Mouse (Mus musculus) forebrain, embryonic 16.5 days (tissue): ENCODE measurements at regions not wholly inside any gene's neighbourhood (a gene's known extent, or its start where the extent isn't known, plus 50 kb on each side); places are given as distances from the start of the nearest gene placed in this dataset.

Experiments
- ATAC-seq: fragments of 200-750 bp; cut with Nextera tagmentation; 2 replicates; pipeline ENCODE4 v1.8.0; 2017; ENCODE audit warnings: mild to moderate bottlenecking, moderate library complexity
- H3K27ac ChIP-seq: fragments of 300-500 bp; sonication (generic); 2 replicates; pipeline ENCODE4 v1.5.1; 2014; ENCODE audit warnings: low read length, control low read depth
- H3K27me3 ChIP-seq: fragments of 300-500 bp; sonication (generic); replicated peaks from 2 replicates; pipeline ENCODE4 v1.6.1; 2014; ENCODE audit warnings: low read length; ENCODE audit not compliant: control insufficient read depth, insufficient read depth
- H3K36me3 ChIP-seq: fragments of 300-500 bp; sonication (generic); 2 replicates; pipeline ENCODE4 v1.6.1; 2014; ENCODE audit not compliant: control insufficient read depth, insufficient read depth
- H3K4me1 ChIP-seq: fragments of 300-500 bp; sonication (generic); replicated peaks from 2 replicates; pipeline ENCODE4 v1.6.1; 2014; ENCODE audit warnings: low read length; ENCODE audit not compliant: control insufficient read depth, insufficient read depth
- H3K4me2 ChIP-seq: fragments of 300-500 bp; sonication (generic); 2 replicates; pipeline ENCODE4 v1.6.1; 2014; ENCODE audit warnings: mild to moderate bottlenecking, low read length, control low read depth
- H3K4me3 ChIP-seq: fragments of 300-500 bp; sonication (generic); replicated peaks from 2 replicates; pipeline ENCODE4 v1.5.1; 2014; ENCODE audit warnings: mild to moderate bottlenecking, low read length, control low read depth
- H3K9ac ChIP-seq: fragments of 300-500 bp; sonication (generic); replicated peaks from 2 replicates; pipeline ENCODE4 v1.6.1; 2014; ENCODE audit warnings: low read depth, low read length, control low read depth
- H3K9me3 ChIP-seq: fragments of 300-500 bp; sonication (generic); 2 replicates; pipeline ENCODE4 v1.6.1; 2016; ENCODE audit warnings: low read length; ENCODE audit not compliant: control insufficient read depth
- WGBS: fragments of 180-500 bp; shearing (Covaris S2); extraction: QIAGEN DNeasy Blood & Tissue Kit; methylation state at CpG from one replicate; pipeline ENCODE4 v1.1.7; 2014; 5-methylcytosine and 5-hydroxymethylcytosine counted together

DNA sequence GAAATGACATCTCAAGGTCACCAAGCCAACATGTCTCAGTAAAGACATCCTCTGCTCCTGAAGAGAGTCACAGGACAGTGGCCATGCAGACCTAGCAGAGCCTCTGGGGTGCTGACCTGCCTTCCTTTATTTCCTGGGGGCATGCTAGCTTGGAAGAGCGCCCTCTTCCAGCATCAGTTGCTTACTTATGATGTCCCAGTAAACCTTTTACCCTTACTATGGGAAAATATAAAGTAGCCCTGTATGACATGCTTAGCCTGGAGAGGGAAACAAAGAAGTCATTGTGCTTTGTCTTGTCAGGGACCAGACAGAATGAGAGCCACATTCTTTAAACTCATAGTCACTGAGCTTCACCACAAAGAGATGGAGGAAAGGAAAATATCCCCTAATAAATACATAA lies 82.9 kb downstream of the Postn start:
- Histone ChIP-seq H3K4me3 (no peak overlapping the region), H3K27me3 (no peaks in the 10 kb centered on the region), H3K4me2 (no peak overlapping the region), H3K36me3 (no peaks in the 10 kb centered on the region), H3K9ac (no peak overlapping the region), H3K4me1 (no peaks in the 10 kb centered on the region), H3K9me3 (no peaks in the 10 kb centered on the region), H3K27ac (no peak overlapping the region)
- 75% methylated on average over 1 of the region's 1 CpGs for WGBS
- ATAC-seq, result no peak

DNA sequence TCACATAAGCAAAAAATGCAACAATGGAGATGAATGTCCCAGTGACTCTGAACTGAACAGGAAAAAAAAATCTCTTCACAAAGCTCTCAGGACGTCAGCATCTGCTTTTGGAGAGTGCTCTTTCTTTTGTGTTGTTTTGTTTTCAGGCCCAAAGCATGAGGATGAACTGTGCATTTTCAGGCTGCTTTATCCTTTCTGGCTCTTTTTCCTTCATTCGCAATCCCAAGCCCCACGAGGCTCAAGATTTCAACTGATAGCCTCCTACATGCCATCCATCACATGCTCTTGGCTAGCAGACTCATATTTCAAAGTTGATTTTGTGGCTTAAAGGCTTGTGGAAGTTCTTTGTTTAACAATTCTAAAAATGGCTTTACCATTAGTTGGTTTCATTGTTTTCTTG lies 86.0 kb downstream of the Postn start:
- H3K4me1 ChIP-seq, result no peaks in the 10 kb centered on the region
- H3K4me3 ChIP-seq, result no peak overlapping the region
- no peak overlapping the region for H3K27ac ChIP-seq
- no peaks in the 10 kb centered on the region for H3K9me3 ChIP-seq
- no peak overlapping the region for H3K9ac ChIP-seq
- no peak overlapping the region for H3K4me2 ChIP-seq
- WGBS, result 34% methylated on average over 3 of the region's 3 CpGs
- no peak for ATAC-seq
- no peaks in the 10 kb centered on the region for H3K27me3 ChIP-seq
- no peaks in the 10 kb centered on the region for H3K36me3 ChIP-seq

DNA sequence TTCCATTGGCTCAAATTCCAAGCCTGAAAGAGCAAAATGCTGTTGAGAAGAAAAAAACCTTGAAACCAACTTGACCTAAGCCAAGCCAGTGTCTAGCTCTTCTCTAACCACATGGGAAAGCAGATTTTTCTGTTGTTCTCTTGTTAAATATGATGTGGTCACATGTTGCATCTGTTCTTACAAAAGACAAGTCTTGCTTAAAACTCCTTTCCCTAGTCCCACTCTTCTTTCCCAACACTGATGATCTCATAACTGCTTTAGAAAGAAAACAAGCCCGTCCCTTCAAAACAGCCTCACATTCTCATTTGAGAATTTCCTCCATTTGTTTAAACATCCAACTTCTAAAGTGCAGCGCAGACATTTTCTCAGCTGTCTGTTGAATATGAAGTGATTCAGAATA lies 96.5 kb downstream of the Postn start:
- no peaks in the 10 kb centered on the region for H3K36me3 ChIP-seq
- no peaks in the 10 kb centered on the region for H3K9me3 ChIP-seq
- H3K4me1 ChIP-seq, result no peaks in the 10 kb centered on the region
- no peak overlapping the region for H3K4me3 ChIP-seq
- no peaks in the 10 kb centered on the region for H3K27me3 ChIP-seq
- ATAC-seq, result no peak
- H3K9ac ChIP-seq, result no peak overlapping the region
- no peak overlapping the region for H3K27ac ChIP-seq
- H3K4me2 ChIP-seq, result no peak overlapping the region
- WGBS, result 84% methylated on average over 2 of the region's 2 CpGs

DNA sequence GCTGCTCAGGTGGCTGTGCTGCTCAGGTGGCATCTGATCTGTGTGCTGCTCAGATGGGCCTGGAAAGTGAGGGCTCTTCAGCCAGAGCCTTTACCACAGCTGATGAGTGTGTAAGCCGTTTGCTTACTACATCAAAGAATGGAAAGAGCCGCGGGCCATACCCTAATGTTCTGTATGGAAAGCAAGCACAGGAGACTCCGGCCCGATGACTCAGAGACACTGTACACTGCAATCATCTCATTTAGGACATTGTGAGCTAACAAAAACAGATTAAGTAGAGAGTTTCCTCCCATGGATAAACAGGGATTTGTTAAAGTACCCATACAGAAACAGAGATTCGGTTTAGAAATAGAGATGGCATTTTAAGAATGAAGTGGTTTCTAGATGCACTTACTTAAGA lies 100.5 kb downstream of the Postn start:
- Histone ChIP-seq H3K9me3 (no peaks in the 10 kb centered on the region), H3K9ac (no peak overlapping the region), H3K27ac (no peak overlapping the region), H3K4me1 (no peaks in the 10 kb centered on the region), H3K36me3 (no peaks in the 10 kb centered on the region), H3K4me2 (no peak overlapping the region), H3K4me3 (no peak overlapping the region), H3K27me3 (no peaks in the 10 kb centered on the region)
- 89% methylated on average over 6 of the region's 6 CpGs for WGBS
- no peak for ATAC-seq

DNA sequence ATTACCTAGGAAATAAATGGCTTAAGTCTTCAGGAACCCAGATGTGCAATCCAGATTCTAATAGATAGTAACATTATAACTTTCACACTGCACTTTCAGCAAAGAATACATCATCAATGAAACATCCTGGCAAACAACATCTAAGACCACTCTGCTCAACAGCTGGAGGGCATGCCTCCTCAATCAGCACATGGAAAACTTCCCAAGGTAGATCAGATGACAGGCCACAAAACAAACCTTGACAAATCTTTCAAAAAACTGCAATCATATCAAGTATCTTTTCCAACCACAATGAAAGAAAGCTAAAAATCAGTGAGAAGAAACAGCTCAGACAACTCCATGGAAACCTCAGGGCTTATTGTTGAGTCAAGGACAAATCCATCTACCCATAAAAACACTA lies 105.2 kb downstream of the Postn start:
- Histone ChIP-seq H3K4me3 (no peak overlapping the region), H3K4me1 (no peaks in the 10 kb centered on the region), H3K27ac (no peak overlapping the region), H3K27me3 (no peaks in the 10 kb centered on the region), H3K9ac (no peak overlapping the region), H3K9me3 (no peaks in the 10 kb centered on the region), H3K4me2 (no peak overlapping the region), H3K36me3 (no peaks in the 10 kb centered on the region)
- ATAC-seq, result no peak

DNA sequence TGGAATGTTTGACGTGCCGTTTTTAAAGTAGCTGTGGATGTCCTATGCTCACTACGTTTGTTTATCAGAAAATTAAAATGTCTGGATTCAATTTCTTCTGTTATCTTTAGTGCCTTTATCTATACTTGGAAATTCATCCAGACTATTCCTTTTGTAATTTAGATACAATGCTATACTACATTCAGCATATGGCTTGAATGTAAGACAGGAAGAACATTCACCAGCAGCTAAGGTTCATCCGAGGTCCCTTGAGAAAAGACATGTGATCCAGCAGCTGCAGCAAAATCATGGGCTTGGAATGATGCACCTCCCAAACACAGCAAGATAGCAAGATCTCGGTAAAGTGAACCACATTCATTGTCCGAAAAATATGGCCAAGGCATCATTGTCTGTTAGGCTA lies 113.3 kb downstream of the Postn start:
- H3K9me3 ChIP-seq, result no peaks in the 10 kb centered on the region
- H3K4me2 ChIP-seq, result no peak overlapping the region
- H3K4me3 ChIP-seq, result no peak overlapping the region
- H3K9ac ChIP-seq, result no peak overlapping the region
- ATAC-seq, result no peak
- no peaks in the 10 kb centered on the region for H3K36me3 ChIP-seq
- no peaks in the 10 kb centered on the region for H3K4me1 ChIP-seq
- H3K27ac ChIP-seq, result no peak overlapping the region
- 86% methylated on average over 6 of the region's 6 CpGs for WGBS
- no peaks in the 10 kb centered on the region for H3K27me3 ChIP-seq

DNA sequence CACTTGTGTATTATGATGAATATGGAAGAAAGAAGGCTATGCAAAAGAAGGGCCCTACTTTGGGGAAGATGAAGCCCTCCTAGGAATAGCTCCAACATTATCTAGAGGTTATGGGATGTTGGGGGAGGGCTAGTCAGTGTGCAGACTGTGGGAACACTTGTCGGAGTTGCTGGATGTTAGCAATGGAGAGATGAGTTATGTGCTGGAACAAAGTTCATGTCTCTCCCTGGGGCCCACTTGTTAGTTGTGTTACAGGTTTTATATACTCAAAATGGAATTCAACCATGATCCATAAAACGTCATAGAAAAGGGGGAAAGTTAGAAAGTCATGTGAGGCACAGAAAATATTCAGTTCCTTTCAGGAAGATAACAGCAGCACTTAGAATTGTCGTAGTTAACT lies 115.0 kb downstream of the Postn start:
- no peak for ATAC-seq
- H3K27ac ChIP-seq, result no peak overlapping the region
- no peaks in the 10 kb centered on the region for H3K9me3 ChIP-seq
- no peak overlapping the region for H3K4me2 ChIP-seq
- no peaks in the 10 kb centered on the region for H3K4me1 ChIP-seq
- 90% methylated on average over 3 of the region's 3 CpGs for WGBS
- no peaks in the 10 kb centered on the region for H3K36me3 ChIP-seq
- no peak overlapping the region for H3K4me3 ChIP-seq
- no peak overlapping the region for H3K9ac ChIP-seq
- H3K27me3 ChIP-seq, result no peaks in the 10 kb centered on the region

DNA sequence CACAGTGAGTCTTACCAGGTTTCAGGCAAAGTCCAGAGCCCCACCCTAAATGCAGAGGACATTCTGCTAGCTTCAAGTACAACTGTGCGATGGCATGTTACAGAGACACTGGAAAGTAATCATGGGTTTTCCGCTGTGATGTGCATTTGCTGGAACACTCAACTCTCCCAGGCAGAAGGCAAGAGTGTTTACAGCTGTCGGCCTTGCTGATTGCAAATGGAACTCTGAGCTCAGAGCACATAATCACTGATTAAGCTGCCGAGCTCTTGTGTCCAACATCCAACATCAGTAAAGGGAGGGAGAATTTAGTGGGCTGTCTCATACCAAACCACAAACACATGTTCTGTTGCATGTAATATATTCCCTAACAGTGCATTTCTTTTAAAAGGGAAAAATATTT lies 117.1 kb downstream of the Postn start:
- no peaks in the 10 kb centered on the region for H3K9me3 ChIP-seq
- no peaks in the 10 kb centered on the region for H3K27me3 ChIP-seq
- WGBS, result 80% methylated on average over 4 of the region's 4 CpGs
- no peak overlapping the region for H3K27ac ChIP-seq
- no peaks in the 10 kb centered on the region for H3K4me1 ChIP-seq
- ATAC-seq, result no peak
- no peak overlapping the region for H3K4me2 ChIP-seq
- no peak overlapping the region for H3K4me3 ChIP-seq
- no peak overlapping the region for H3K9ac ChIP-seq
- no peaks in the 10 kb centered on the region for H3K36me3 ChIP-seq

DNA sequence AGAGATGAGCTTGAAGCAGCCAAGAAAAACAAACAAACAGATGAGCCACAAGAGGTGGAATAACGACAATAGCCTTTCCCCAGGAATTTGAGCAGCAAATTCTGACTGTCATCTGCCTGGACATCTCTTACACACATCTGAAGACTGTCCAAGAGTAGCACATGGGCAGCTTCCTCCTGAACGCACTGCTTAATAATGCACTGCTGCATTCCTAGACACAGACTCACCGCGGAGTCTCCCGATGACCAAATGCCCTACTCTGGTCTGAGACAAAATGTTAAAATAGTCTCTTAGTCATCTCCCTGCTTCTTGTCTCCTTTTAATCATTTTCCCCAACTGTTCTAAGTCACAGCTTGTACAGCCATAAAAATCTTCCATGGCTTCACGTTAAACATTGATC lies 119.3 kb downstream of the Postn start:
- H3K9me3 ChIP-seq, result no peaks in the 10 kb centered on the region
- WGBS, result 92% methylated on average over 6 of the region's 6 CpGs
- H3K4me3 ChIP-seq, result no peak overlapping the region
- no peak overlapping the region for H3K9ac ChIP-seq
- H3K27ac ChIP-seq, result no peak overlapping the region
- no peaks in the 10 kb centered on the region for H3K27me3 ChIP-seq
- H3K4me1 ChIP-seq, result no peaks in the 10 kb centered on the region
- H3K4me2 ChIP-seq, result no peak overlapping the region
- no peaks in the 10 kb centered on the region for H3K36me3 ChIP-seq
- no peak for ATAC-seq

DNA sequence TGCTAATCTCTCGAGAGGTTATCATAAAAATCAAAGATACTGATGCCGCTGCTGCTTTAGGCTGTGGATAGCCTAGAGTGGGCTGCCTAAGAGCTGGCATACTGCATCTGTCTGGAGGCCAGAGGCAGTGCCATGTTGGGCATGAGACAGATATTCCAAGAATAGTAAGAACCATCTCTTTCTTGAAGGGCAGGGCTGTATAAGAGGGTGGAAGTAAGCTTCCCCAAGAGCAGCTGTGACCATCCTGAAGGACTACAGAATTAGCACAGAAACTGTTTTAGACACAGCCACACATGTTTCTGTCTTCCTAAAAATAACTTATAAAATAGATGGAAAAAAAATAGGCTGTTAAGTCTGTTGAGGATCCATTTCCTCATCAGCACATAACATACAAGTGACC lies 126.4 kb downstream of the Postn start:
- Histone ChIP-seq H3K27ac (no peak overlapping the region), H3K9me3 (no peaks in the 10 kb centered on the region), H3K4me1 (no peaks in the 10 kb centered on the region), H3K4me2 (no peak overlapping the region), H3K4me3 (no peak overlapping the region), H3K27me3 (no peaks in the 10 kb centered on the region), H3K36me3 (no peaks in the 10 kb centered on the region), H3K9ac (no peak overlapping the region)
- 99% methylated on average over 2 of the region's 2 CpGs for WGBS
- no peak for ATAC-seq
